Mouse (Mus musculus): ENCODE data around the gene Ints3. TPM values are rescaled to one million over a fixed set of nuclear protein-coding genes. Genes with fewer than 3 reads are reported as not detected.

Gene Ints3
- polyA plus RNA-seq, 1 experiment from 2014 or later: 34.4 TPM

DNA sequence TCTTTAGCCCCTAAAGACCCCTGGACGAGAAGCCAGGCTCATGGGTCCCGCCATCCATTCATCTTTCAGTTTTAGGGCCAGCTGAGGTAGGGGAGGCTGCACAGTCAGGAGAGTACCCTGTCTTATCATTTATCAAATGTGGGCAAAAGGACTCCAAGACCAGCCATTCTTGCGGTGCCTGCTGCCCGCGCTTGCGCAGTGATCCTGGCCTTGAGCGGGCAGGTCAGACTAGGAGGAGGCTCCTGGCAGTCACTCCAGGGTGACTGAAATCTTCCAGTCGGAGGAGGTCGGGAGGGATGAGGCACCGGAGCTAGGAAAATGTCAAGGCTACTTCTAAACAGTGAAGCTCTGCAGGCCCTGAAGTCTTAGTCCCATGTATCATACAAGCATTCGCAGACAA is 51.7 kb downstream of the Ints3 start:
- Histone ChIP-seq H3K4me1 (ENCODE audit: control insufficient read depth, insufficient read depth, low read length) (no peaks in the 10 kb centered on the region), H3K9me3 (ENCODE audit: control insufficient read depth, low read length) (no peaks in the 10 kb centered on the region), H3K36me3 (ENCODE audit: control insufficient read depth, insufficient read depth, low read length) (no peaks in the 10 kb centered on the region; the same call in 1 of the 2 replicates), H3K27me3 (ENCODE audit: control insufficient read depth, insufficient read depth, low read length) (no peaks in the 10 kb centered on the region), H3K4me3 (ENCODE audit: low read depth, low read length) (no peak overlapping the region), H3K9ac (ENCODE audit: low read length) (no peak overlapping the region), H3K27ac (ENCODE audit: low read depth, low read length) (no peak overlapping the region), H3K4me2 (no peak overlapping the region)
- DNase-seq (ENCODE audit: low spot score, missing footprints) (no peak), ATAC-seq (ENCODE audit: low FRiP score) (no peak)
- 79% methylated on average over 11 of the region's 11 CpGs for WGBS

DNA sequence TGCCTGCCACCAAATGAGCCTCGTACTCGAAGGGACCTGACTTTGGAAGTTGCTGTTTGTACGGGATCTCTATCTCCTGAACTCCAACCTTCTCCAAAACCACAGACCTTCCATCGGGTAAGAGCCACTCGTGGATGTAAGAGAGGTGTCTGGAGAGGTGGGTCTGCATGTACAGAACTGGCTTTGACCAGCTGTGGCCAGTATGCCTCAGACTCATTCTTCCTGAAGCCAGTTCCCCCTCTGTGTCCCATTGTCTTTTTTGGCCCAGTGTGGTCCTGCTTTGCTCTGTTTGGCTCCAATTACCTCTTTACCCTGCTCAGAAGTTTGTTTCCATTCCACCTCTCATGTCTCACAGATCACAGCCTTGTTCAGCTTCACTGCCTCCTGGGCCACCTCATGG is 54.9 kb downstream of the Ints3 start:
- Histone ChIP-seq H3K27me3 (ENCODE audit: control insufficient read depth, insufficient read depth, low read length) (no peaks in the 10 kb centered on the region), H3K27ac (ENCODE audit: low read depth, low read length) (no peak overlapping the region), H3K4me1 (ENCODE audit: control insufficient read depth, insufficient read depth, low read length) (peaks cover 10% of the 10 kb centered on the region), H3K4me2 (no peak overlapping the region), H3K4me3 (ENCODE audit: low read depth, low read length) (no peak overlapping the region), H3K9me3 (ENCODE audit: control insufficient read depth, low read length) (no peaks in the 10 kb centered on the region), H3K9ac (ENCODE audit: low read length) (no peak overlapping the region), H3K36me3 (ENCODE audit: control insufficient read depth, insufficient read depth, low read length) (no peaks in the 10 kb centered on the region)
- DNase-seq (ENCODE audit: low spot score, missing footprints): no peak
- 87% methylated on average over 5 of the region's 5 CpGs for WGBS
- no peak for ATAC-seq (ENCODE audit: low FRiP score)

DNA sequence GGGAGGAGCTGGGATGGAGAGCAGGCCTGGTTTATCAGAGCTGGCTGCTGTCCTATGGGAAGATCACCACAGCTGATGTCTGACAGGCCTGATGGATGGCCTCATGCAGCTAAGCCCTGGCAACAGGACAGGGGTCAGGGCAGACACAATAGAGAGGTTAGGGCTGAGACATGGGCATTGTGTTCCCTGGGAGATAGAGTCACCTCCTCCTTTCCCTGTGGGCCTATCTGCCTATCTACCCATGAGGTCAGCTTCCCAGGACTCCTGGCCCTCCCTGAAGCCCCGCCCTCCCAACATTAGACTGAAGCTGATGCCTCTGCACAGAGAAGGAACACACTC is 57.2 kb downstream of the Ints3 start:
- H3K36me3 ChIP-seq (ENCODE audit: control insufficient read depth, insufficient read depth, low read length): no peaks in the 10 kb centered on the region
- peaks cover 10% of the 10 kb centered on the region for H3K4me1 ChIP-seq (ENCODE audit: control insufficient read depth, insufficient read depth, low read length)
- H3K27me3 ChIP-seq (ENCODE audit: control insufficient read depth, insufficient read depth, low read length): no peaks in the 10 kb centered on the region
- no peak overlapping the region for H3K4me2 ChIP-seq
- peak overlapping the region; percentile 41; the same call in 1 of the 2 replicates for H3K27ac ChIP-seq (ENCODE audit: low read depth, low read length)
- no peaks in the 10 kb centered on the region for H3K9me3 ChIP-seq (ENCODE audit: control insufficient read depth, low read length)
- H3K9ac ChIP-seq (ENCODE audit: low read length): 0 out of 2 replicates have a peak overlapping the region, but pooled peaks have one; percentile 6
- ATAC-seq (ENCODE audit: low FRiP score) (peak; percentile 68), DNase-seq (ENCODE audit: low spot score, missing footprints) (peak; percentile 89)
- 20% methylated on average over 1 of the region's 1 CpGs for WGBS
- H3K4me3 ChIP-seq (ENCODE audit: low read depth, low read length): no peak overlapping the region

DNA sequence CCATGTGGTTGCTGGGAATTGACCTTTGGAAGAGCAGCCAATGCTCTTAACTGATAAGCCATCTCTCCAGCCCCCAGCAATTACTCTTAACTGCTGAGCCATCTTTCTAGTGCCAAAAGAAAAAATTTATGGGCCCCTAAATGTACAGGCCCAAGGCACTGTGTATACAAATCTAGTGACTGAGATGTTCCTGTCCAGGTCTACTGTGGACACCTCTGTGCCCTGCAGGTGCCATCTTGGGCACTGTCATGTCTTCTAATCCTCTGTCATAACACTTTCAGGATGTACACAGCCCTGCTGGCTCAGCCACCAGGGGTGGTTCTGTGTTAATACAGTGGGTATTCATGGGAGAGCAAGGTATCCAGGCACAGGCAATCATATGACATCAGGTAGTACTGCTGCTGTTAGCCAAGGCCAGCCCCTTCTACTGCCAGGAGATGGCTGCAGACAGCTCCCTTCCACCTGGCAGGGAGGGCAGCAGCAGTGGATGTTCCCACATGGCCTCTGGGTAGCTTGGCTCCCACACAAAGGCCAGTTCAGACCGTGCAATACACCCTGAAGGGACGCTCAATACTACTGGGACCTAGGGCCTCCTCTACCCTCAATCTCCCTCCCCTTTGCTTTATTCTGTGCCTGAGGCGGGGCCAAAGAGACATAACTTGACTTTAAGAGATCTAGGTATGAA is 57.7 kb downstream of the Ints3 start:
- no peaks in the 10 kb centered on the region for H3K27me3 ChIP-seq (ENCODE audit: control insufficient read depth, insufficient read depth, low read length)
- peak overlapping the region; percentile 41; the same call in 1 of the 2 replicates for H3K27ac ChIP-seq (ENCODE audit: low read depth, low read length)
- no peak overlapping the region for H3K4me3 ChIP-seq (ENCODE audit: low read depth, low read length)
- no peak overlapping the region for H3K4me2 ChIP-seq
- 0 out of 2 replicates have a peak overlapping the region, but pooled peaks have one; percentile 6 for H3K9ac ChIP-seq (ENCODE audit: low read length)
- peaks cover 10% of the 10 kb centered on the region for H3K4me1 ChIP-seq (ENCODE audit: control insufficient read depth, insufficient read depth, low read length)
- 17% methylated on average over 3 of the region's 3 CpGs for WGBS
- no peak for DNase-seq (ENCODE audit: low spot score, missing footprints)
- peak; percentile 28; the same call in 1 of the 2 replicates for ATAC-seq (ENCODE audit: low FRiP score)
- H3K36me3 ChIP-seq (ENCODE audit: control insufficient read depth, insufficient read depth, low read length): no peaks in the 10 kb centered on the region
- H3K9me3 ChIP-seq (ENCODE audit: control insufficient read depth, low read length): no peaks in the 10 kb centered on the region

DNA sequence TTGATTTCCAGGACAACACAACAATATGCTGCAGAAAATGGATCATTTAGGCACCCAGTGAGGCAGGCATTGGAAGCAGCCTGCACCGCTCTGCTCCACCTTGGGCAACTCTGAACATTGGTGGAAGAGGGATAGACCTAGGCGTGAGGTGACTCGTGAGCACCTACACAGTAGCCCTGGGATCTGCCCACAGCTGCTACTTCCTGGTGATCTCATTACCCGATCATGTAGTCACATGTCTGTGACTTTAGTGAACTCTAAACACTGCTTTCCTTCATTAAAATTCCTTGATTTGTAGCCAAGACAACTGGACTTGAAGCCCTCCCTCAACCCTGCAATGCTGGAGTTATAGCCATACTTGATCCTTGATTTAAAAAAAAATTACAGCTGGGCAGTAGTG is 59.1 kb downstream of the Ints3 start:
- 90% methylated on average over 4 of the region's 4 CpGs for WGBS
- DNase-seq (ENCODE audit: low spot score, missing footprints) (no peak), ATAC-seq (ENCODE audit: low FRiP score) (no peak)
- Histone ChIP-seq H3K9ac (ENCODE audit: low read length) (no peak overlapping the region), H3K36me3 (ENCODE audit: control insufficient read depth, insufficient read depth, low read length) (no peaks in the 10 kb centered on the region), H3K9me3 (ENCODE audit: control insufficient read depth, low read length) (no peaks in the 10 kb centered on the region), H3K4me1 (ENCODE audit: control insufficient read depth, insufficient read depth, low read length) (peaks cover 10% of the 10 kb centered on the region), H3K27me3 (ENCODE audit: control insufficient read depth, insufficient read depth, low read length) (no peaks in the 10 kb centered on the region), H3K4me2 (no peak overlapping the region), H3K4me3 (ENCODE audit: low read depth, low read length) (no peak overlapping the region), H3K27ac (ENCODE audit: low read depth, low read length) (no peak overlapping the region)

DNA sequence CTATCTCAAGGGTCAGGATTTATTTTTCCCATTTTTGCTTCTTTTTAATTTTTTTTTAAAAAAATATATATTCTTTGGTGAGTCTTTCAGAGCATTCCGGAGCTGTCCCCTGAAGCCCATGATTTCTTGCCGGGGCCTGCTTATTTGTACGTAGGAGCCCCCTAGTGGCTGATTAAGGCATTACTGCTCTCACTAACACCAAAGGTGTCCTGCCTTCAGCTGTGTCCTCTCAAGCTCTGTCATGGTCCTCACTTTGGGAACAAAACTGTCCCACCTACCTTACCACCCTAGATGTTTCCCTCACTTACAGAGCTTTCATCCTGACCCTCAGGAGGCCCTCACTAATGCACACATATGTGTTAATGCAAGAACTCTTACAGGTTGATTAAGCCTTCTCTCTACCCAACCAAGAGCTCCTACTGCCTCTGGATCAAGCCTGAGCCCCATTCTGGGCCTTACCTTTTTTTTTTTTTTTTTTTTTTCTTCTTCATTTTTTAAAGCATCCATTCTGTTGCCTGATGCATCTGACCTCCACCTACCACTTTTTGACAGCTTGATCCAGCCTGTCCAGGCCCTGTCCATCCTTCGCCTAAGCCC is 59.9 kb downstream of the Ints3 start:
- Histone ChIP-seq H3K9ac (ENCODE audit: low read length) (no peak overlapping the region), H3K27me3 (ENCODE audit: control insufficient read depth, insufficient read depth, low read length) (no peaks in the 10 kb centered on the region), H3K36me3 (ENCODE audit: control insufficient read depth, insufficient read depth, low read length) (no peaks in the 10 kb centered on the region), H3K9me3 (ENCODE audit: control insufficient read depth, low read length) (no peaks in the 10 kb centered on the region), H3K27ac (ENCODE audit: low read depth, low read length) (no peak overlapping the region), H3K4me2 (no peak overlapping the region), H3K4me1 (ENCODE audit: control insufficient read depth, insufficient read depth, low read length) (peaks cover 10% of the 10 kb centered on the region), H3K4me3 (ENCODE audit: low read depth, low read length) (no peak overlapping the region)
- ATAC-seq (ENCODE audit: low FRiP score) (peak; percentile 75; the same call in 1 of the 2 replicates), DNase-seq (ENCODE audit: low spot score, missing footprints) (peak; percentile 97)
- 28% methylated on average over 4 of the region's 4 CpGs for WGBS

DNA sequence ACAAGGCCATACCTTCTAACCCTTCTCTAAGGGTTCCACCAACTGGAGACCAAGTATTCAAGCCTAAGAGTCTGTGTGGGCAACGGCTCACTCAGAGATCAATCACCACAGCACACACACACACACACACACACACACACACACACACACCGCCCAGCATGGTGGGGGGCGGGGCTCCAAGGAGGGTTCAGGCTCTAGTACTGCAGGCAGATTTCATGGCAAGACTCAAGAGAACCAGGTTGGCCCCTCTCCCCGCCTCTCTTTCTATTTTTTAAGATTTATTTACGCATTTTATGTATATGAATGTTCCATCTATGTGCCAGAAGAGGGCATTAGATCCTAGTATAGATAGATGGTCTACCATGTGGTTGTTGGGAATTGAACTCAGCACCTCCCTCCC is 60.6 kb downstream of the Ints3 start:
- peaks cover 10% of the 10 kb centered on the region for H3K4me1 ChIP-seq (ENCODE audit: control insufficient read depth, insufficient read depth, low read length)
- H3K4me2 ChIP-seq: no peak overlapping the region
- no peaks in the 10 kb centered on the region for H3K9me3 ChIP-seq (ENCODE audit: control insufficient read depth, low read length)
- ATAC-seq (ENCODE audit: low FRiP score): no peak
- H3K9ac ChIP-seq (ENCODE audit: low read length): no peak overlapping the region
- DNase-seq (ENCODE audit: low spot score, missing footprints): no peak
- no peak overlapping the region for H3K27ac ChIP-seq (ENCODE audit: low read depth, low read length)
- no peak overlapping the region for H3K4me3 ChIP-seq (ENCODE audit: low read depth, low read length)
- H3K36me3 ChIP-seq (ENCODE audit: control insufficient read depth, insufficient read depth, low read length): no peaks in the 10 kb centered on the region
- no peaks in the 10 kb centered on the region for H3K27me3 ChIP-seq (ENCODE audit: control insufficient read depth, insufficient read depth, low read length)
- 57% methylated on average over 5 of the region's 5 CpGs for WGBS

DNA sequence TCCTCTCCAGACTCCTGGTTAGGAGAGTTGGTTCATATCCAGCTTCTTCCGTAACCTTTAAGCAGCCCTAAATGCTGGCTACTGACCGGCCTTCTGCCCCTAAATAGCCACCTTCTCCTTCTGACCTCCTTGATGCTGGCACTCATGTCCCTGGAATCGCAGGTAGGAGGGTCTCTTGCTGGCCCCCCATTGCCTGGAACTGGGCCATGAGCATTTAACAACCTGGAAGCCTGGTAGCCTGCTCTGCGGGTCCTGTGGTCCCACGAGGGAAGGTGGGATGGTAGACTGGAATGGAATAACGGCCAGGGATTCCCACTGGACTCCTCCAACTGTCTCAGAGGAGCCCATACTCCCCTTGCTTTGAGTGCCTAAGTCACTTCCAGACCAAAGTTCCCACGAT is 61.6 kb downstream of the Ints3 start:
- H3K9ac ChIP-seq (ENCODE audit: low read length): no peak overlapping the region
- H3K4me2 ChIP-seq: no peak overlapping the region
- H3K4me3 ChIP-seq (ENCODE audit: low read depth, low read length): no peak overlapping the region
- peaks cover 10% of the 10 kb centered on the region for H3K4me1 ChIP-seq (ENCODE audit: control insufficient read depth, insufficient read depth, low read length)
- no peaks in the 10 kb centered on the region for H3K27me3 ChIP-seq (ENCODE audit: control insufficient read depth, insufficient read depth, low read length)
- no peak overlapping the region for H3K27ac ChIP-seq (ENCODE audit: low read depth, low read length)
- ATAC-seq (ENCODE audit: low FRiP score) (no peak), DNase-seq (ENCODE audit: low spot score, missing footprints) (no peak)
- no peaks in the 10 kb centered on the region for H3K9me3 ChIP-seq (ENCODE audit: control insufficient read depth, low read length)
- H3K36me3 ChIP-seq (ENCODE audit: control insufficient read depth, insufficient read depth, low read length): no peaks in the 10 kb centered on the region
- 78% methylated on average over 7 of the region's 7 CpGs for WGBS

DNA sequence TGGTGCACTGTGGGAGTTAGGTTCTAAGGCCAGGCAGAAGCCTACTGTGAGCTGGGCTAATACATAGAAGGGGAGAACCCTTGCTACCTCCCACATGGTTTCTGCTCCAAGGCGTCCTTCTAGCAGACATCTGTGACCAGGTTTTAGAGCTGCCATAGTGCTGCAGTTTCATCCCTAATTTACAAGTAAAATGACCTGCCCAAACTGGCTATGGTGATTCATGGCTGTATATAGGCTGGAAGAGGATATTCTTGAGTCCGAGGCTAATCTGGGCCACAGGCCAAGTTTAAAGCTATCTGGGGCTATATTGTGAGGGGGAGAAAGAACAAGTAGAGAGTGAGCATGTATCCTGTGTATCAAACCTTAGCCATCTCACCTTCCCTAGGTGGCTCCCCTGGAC is 64.4 kb downstream of the Ints3 start:
- Histone ChIP-seq H3K9ac (ENCODE audit: low read length) (no peak overlapping the region), H3K4me2 (no peak overlapping the region), H3K4me3 (ENCODE audit: low read depth, low read length) (no peak overlapping the region), H3K36me3 (ENCODE audit: control insufficient read depth, insufficient read depth, low read length) (no peaks in the 10 kb centered on the region), H3K27me3 (ENCODE audit: control insufficient read depth, insufficient read depth, low read length) (no peaks in the 10 kb centered on the region), H3K4me1 (ENCODE audit: control insufficient read depth, insufficient read depth, low read length) (no peaks in the 10 kb centered on the region), H3K9me3 (ENCODE audit: control insufficient read depth, low read length) (no peaks in the 10 kb centered on the region), H3K27ac (ENCODE audit: low read depth, low read length) (no peak overlapping the region)
- ATAC-seq (ENCODE audit: low FRiP score) (no peak), DNase-seq (ENCODE audit: low spot score, missing footprints) (no peak)
- 68% methylated on average over 2 of the region's 2 CpGs for WGBS

Measured in midbrain, embryonic 11.5 days (tissue).